Mouse (Mus musculus) C2C12 (cell line): ENCODE results near the gene Fpr1. TPM values are rescaled to one million over a fixed set of nuclear protein-coding genes. Genes with fewer than 3 reads are reported as not detected.

ENCODE experiments used
- H3K27me3 ChIP-seq: one replicate; pipeline ENCODE4 v1.6.1; 2011; ENCODE audit not compliant: control insufficient read depth, insufficient read depth, insufficient read length
- H3K36me3 ChIP-seq: one replicate; pipeline ENCODE4 v1.6.1; 2011; ENCODE audit not compliant: control insufficient read depth, insufficient read depth
- H3K4me3 ChIP-seq: one replicate; pipeline ENCODE4 v1.5.1; 2011; ENCODE audit warnings: mild to moderate bottlenecking, control low read depth; ENCODE audit not compliant: poor library complexity, insufficient read depth, severe bottlenecking
- H3K79me2 ChIP-seq: one replicate; pipeline ENCODE4 v1.6.1; 2011; ENCODE audit not compliant: control insufficient read depth, insufficient read depth
- H3K79me3 ChIP-seq: one replicate; pipeline ENCODE4 v1.6.1; 2011; ENCODE audit warnings: low read depth, control low read depth
- H3ac ChIP-seq: one replicate; pipeline ENCODE3; 2011; ENCODE audit warnings: low read depth; ENCODE audit not compliant: control insufficient read depth, insufficient read length
- CEBPB ChIP-seq: IDR thresholded peaks from one replicate; pipeline ENCODE4 v1.6.1; 2011; ENCODE audit warnings: low read depth, mild to moderate bottlenecking, control low read depth, moderate library complexity
- CTCF ChIP-seq: IDR thresholded peaks from one replicate; pipeline ENCODE4 v1.5.1; 2011; ENCODE audit not compliant: control insufficient read depth, insufficient read depth, insufficient read length
- FOSL1 ChIP-seq: IDR thresholded peaks from one replicate; pipeline ENCODE4 v1.8.0; 2011; ENCODE audit warnings: mild to moderate bottlenecking, low read length; ENCODE audit not compliant: poor library complexity, insufficient read depth, severe bottlenecking
- MAX ChIP-seq: IDR thresholded peaks from one replicate; pipeline ENCODE4 v1.6.1; 2011; ENCODE audit warnings: mild to moderate bottlenecking, control low read depth
- MYOD1 ChIP-seq: IDR thresholded peaks from one replicate; pipeline ENCODE4 v1.6.1; 2011; ENCODE audit warnings: low read depth; ENCODE audit not compliant: control insufficient read depth, insufficient read length
- MYOG ChIP-seq: IDR thresholded peaks from one replicate; pipeline ENCODE4 v1.6.1; 2011; ENCODE audit not compliant: control insufficient read depth, insufficient read length; ENCODE audit errors: extremely low read depth
- USF1 ChIP-seq: IDR thresholded peaks from one replicate; pipeline ENCODE4 v1.6.1; 2011; ENCODE audit warnings: low read depth, mild to moderate bottlenecking, control low read depth, moderate library complexity
- polyA plus RNA-seq: library from polyadenylated mRNA; unstranded; fragments of >200 nt; fragmentation: generic; extraction: Trizol; gene quantifications from one replicate; pipeline ENCODE4 v1.2.1, GENCODE M21; 2012; ENCODE audit warnings: missing spikeins

Fpr1 gene
- polyA plus RNA-seq, 1 experiment = not detected

GRCm38 (mm10) chr17:17834896-17835295 lies 48.8 kb downstream of the Fpr1 start:
- peaks cover 86% of the 10 kb centered on the region for H3K36me3 ChIP-seq
- H3ac ChIP-seq = no peak overlapping the region
- no peak for TF ChIP-seq MYOD1
- no peak for TF ChIP-seq USF1
- TF ChIP-seq MAX = no peak
- TF ChIP-seq CTCF = no peak
- no peak for TF ChIP-seq FOSL1
- TF ChIP-seq CEBPB = no peak
- no peak for TF ChIP-seq MYOG
- no peaks in the 10 kb centered on the region for H3K27me3 ChIP-seq
- H3K4me3 ChIP-seq = no peak overlapping the region
- H3K79me3 ChIP-seq = peaks cover 66% of the 10 kb centered on the region
- H3K79me2 ChIP-seq = peaks cover 87% of the 10 kb centered on the region

DNA sequence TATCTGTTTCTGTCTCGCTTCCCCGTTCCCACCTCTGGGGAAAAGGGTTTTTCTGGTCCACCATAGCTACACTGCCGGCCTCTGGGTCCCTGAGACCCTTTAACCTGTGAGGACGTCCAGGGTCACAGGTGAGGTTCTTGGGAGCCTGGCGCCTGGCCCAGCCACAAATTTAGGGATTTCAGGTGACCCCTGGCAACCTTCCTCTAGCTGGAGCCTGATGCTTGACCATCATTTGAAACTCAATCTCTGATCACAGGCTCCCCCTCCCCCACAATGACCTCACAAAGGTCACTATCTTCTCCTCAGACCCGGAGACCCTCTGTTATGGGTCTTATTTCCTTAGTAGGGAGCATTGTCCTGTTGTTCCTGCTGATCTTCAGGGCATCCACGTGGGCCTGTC lies 53.0 kb downstream of the Fpr1 start:
- peaks cover 65% of the 10 kb centered on the region for H3K36me3 ChIP-seq
- H3K27me3 ChIP-seq = no peaks in the 10 kb centered on the region
- no peak overlapping the region for H3K4me3 ChIP-seq
- H3K79me3 ChIP-seq = peaks cover 81% of the 10 kb centered on the region
- no peak for TF ChIP-seq CTCF
- no peak for TF ChIP-seq MYOG
- no peak for TF ChIP-seq MYOD1
- no peak for TF ChIP-seq USF1
- TF ChIP-seq MAX = no peak
- no peak for TF ChIP-seq FOSL1
- no peak for TF ChIP-seq CEBPB
- H3K79me2 ChIP-seq = peaks cover 99% of the 10 kb centered on the region
- H3ac ChIP-seq = no peak overlapping the region

DNA sequence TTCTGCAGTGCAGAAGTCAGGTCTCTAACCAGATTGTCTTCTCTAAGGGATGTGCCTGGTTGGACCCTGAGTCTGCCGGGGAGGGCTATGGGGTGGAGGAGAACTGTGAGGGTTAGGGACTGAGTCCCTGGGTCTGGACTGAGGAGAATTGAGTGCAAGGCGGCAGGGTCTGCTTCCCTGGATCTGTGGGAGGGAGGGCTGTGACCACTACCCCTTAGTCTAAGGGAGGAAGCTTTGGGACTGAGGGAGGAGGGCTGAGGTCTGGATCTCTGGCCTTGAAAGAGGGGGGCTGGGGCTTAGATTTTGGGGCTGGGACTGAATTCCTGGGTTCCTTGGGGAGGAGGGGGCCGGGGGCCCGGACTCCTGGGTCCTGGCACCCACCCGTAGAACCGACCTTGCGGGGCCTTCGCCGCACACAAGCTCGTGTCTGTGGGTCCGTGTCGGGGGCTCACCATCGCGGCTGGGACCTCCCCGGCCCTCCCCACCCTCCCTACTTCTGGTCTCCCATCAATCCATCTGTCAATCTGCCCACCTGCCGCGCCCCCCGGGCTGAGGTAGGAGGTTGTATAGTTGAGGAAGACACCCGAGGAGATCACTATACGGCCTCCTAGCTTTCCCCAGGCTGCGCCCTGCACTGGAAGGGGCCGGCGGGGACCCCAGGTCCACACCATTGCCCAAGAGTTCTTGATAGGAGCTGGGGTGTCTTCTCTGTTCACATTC lies 53.8 kb downstream of the Fpr1 start:
- H3K4me3 ChIP-seq = peak overlapping the region; percentile 87
- peak overlapping the region; percentile 63 for H3ac ChIP-seq
- H3K27me3 ChIP-seq = no peaks in the 10 kb centered on the region
- TF ChIP-seq MYOG (no peak), CEBPB (no peak), CTCF (no peak), USF1 (no peak)
- H3K36me3 ChIP-seq = peaks cover 58% of the 10 kb centered on the region
- H3K79me3 ChIP-seq = peaks cover 79% of the 10 kb centered on the region
- H3K79me2 ChIP-seq = peaks cover 99% of the 10 kb centered on the region

GRCm38 (mm10) chr17:17829052-17829785 lies 54.5 kb downstream of the Fpr1 start:
- Histone ChIP-seq H3K36me3 (peaks cover 50% of the 10 kb centered on the region), H3K4me3 (peak overlapping the region; percentile 87), H3ac (peak overlapping the region; percentile 63), H3K79me3 (peaks cover 72% of the 10 kb centered on the region), H3K79me2 (peaks cover 96% of the 10 kb centered on the region), H3K27me3 (no peaks in the 10 kb centered on the region)
- no peak for TF ChIP-seq CEBPB
- no peak for TF ChIP-seq MYOG
- no peak for TF ChIP-seq USF1
- TF ChIP-seq CTCF = no peak
- no peak for TF ChIP-seq MYOD1
- no peak for TF ChIP-seq MAX
- TF ChIP-seq FOSL1 = no peak

DNA sequence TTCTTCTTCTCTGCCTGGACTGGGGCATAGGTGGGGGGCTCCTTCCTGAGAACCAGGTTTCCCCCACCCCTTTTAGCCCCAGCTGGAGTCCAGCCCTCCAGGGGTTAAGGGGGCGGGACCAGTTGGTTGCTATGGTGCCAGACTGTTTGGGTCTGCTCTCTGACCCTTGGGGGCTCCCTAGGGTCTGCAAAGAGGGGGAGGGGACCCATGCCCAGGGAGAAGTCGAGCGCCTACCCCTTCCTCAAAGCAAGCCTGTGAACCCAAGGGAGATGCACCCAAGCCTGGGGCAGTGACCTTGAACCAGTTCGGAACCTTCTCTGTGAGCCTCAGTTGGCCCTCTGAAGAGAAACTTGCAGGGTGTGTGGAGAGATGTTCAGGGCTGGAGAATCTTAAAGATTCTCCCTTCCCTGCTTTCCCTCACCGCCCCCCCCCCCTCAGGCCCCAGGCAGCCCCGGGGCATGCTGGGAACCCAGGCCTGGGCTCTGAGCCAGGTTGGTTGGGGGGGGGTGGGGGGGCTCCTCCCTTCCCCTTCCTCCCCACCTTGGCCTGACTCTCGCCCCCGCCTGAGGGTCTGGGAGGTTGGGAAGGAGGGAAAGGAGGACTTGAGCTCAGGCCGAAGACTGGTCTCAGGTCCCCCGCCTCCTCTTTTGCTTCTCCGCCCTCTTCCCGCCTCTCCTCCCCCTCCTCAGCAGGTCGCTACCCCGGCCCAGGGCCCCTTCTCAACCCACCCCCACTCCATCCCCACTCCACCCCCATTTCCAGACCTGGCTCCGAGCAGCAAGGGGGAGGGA lies 55.4 kb downstream of the Fpr1 start:
- Histone ChIP-seq H3K79me3 (peaks cover 64% of the 10 kb centered on the region), H3K27me3 (no peaks in the 10 kb centered on the region), H3K79me2 (peaks cover 88% of the 10 kb centered on the region), H3ac (peak overlapping the region; percentile 94), H3K36me3 (peaks cover 42% of the 10 kb centered on the region), H3K4me3 (peak overlapping the region; percentile 87)
- no peak for TF ChIP-seq CEBPB
- no peak for TF ChIP-seq USF1
- TF ChIP-seq MYOD1 = no peak
- no peak for TF ChIP-seq MYOG
- no peak for TF ChIP-seq FOSL1
- no peak for TF ChIP-seq MAX
- no peak for TF ChIP-seq CTCF
